Mouse (Mus musculus): ENCODE data around the gene Tmem141.

DNA sequence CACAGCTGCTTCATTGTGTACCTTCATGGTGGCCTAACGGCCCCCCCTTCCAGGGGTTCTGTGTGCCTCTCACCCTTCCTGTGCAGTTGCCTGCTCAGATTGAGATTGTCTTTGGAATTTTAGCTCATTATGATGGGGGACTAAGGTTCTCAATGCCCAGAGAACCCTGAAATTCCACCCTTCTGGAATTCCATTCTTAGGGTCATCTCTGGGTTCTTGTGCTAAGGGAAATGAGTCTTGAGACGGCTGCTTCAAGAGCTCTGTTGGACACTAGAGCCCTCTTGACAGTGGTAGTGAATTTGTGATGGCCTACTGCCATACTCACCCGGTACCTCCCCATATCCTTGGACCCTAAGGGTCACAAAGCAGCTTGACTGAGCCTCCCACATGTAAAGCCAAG, 4.2 kb downstream of the Tmem141 start, which contains the start of gene Ccdc183:
- TF ChIP-seq GATA1 (IDR thresholded peaks at IDR 0.05; ENCODE audit: borderline replicate concordance, low read length) = no peak
- TF ChIP-seq FLI1 (IDR thresholded peaks at IDR 0.05; ENCODE audit: low read length) = no peak
